Mouse (Mus musculus) ES-E14 (cell line): ENCODE results near the gene Sox5.

Source experiments
- ZC3H11A ChIP-seq: IDR thresholded peaks from 2 replicates; pipeline ENCODE4 v1.6.1; 2012; ENCODE audit warnings: low read depth, mild to moderate bottlenecking, inconsistent platforms, low read length, borderline replicate concordance
- ZNF384 ChIP-seq: IDR thresholded peaks from 2 replicates; pipeline ENCODE4 v1.6.1; 2012; ENCODE audit warnings: low read depth, low read length, inconsistent platforms

- no peak for TF ChIP-seq ZC3H11A
- TF ChIP-seq ZNF384, result no peak
These were observed 530.3 kb downstream of the Sox5 start for GRCm38 (mm10) chr6:144251222-144252170.
